Mouse (Mus musculus) CD4-positive, CD25-positive, alpha-beta regulatory T cell, adult 4 months (primary cell): ENCODE data around the gene Klk1b5. TPM values are rescaled to one million over a fixed set of nuclear protein-coding genes. Genes with fewer than 3 reads are reported as not detected.
"Not testable (repeated sequence)": the region's sequence is repeated elsewhere in the genome, so short reads cannot be mapped to it uniquely, and the experiment has no call there.

Experiments used
- ATAC-seq: one replicate; pipeline ENCODE4 v1.8.0; 2017
- polyA plus RNA-seq, 2 experiments: library from polyadenylated mRNA; unstranded; fragments of 100-300 nt; shearing (Covaris generic); gene quantifications; one replicate each; pipeline ENCODE4 v1.2.1; 2017

Klk1b5 gene
- polyA plus RNA-seq: not detected

GRCm38 (mm10) chr7:44215645-44216044 is at the start of gene Klk1b5:
TSS of gene Klk1b5 (plus strand) at chr7:44215945.
- ATAC-seq: no peak

- ATAC-seq: no peak
Measured at GRCm38 (mm10) chr7:44179299-44180045, 36.3 kb upstream of the Klk1b5 start.

GRCm38 (mm10) chr7:44186516-44186915 is 29.2 kb upstream of the Klk1b5 start:
- ATAC-seq: not testable (repeated sequence)

- not testable (repeated sequence) for ATAC-seq
Measured at GRCm38 (mm10) chr7:44187936-44188335, 27.8 kb upstream of the Klk1b5 start, which contains the start of gene Klk1b24. TSS of gene Klk1b24 (plus strand) at chr7:44188236.

- not testable (repeated sequence) for ATAC-seq
Measured at GRCm38 (mm10) chr7:44193466-44193865, 22.3 kb upstream of the Klk1b5 start.

GRCm38 (mm10) chr7:44197891-44198290 is 17.9 kb upstream of the Klk1b5 start, which contains the start of gene Klk1b3:
TSS of gene Klk1b3 (plus strand) at chr7:44198191.
- no peak for ATAC-seq

GRCm38 (mm10) chr7:44207135-44207534 is 8.6 kb upstream of the Klk1b5 start, which contains the start of gene Klk1b4:
TSS of gene Klk1b4 (plus strand) at chr7:44207435.
- not testable (repeated sequence) for ATAC-seq

- ATAC-seq: no peak
Measured at GRCm38 (mm10) chr7:44208307-44208706, 7.4 kb upstream of the Klk1b5 start.

- not testable (repeated sequence) for ATAC-seq
Measured at GRCm38 (mm10) chr7:44221601-44222000, 5.9 kb downstream of the Klk1b5 start.

GRCm38 (mm10) chr7:44222335-44222734 is 6.6 kb downstream of the Klk1b5 start:
- ATAC-seq: not testable (repeated sequence)

GRCm38 (mm10) chr7:44225076-44225475 is 9.3 kb downstream of the Klk1b5 start, which contains the start of gene Klk1:
TSS of gene Klk1 (plus strand) at chr7:44225360.
- no peak for ATAC-seq

GRCm38 (mm10) chr7:44235909-44236308 is 20.2 kb downstream of the Klk1b5 start, which contains the start of gene Gm36864:
TSS of gene Gm36864 (plus strand) at chr7:44236177.
- ATAC-seq: no peak

- ATAC-seq: no peak
Measured at GRCm38 (mm10) chr7:44239913-44240312, 24.2 kb downstream of the Klk1b5 start.

- no peak for ATAC-seq
Measured at GRCm38 (mm10) chr7:44240712-44241111, 25.0 kb downstream of the Klk1b5 start.

- ATAC-seq: no peak
Measured at GRCm38 (mm10) chr7:44241163-44241562, 25.4 kb downstream of the Klk1b5 start.

GRCm38 (mm10) chr7:44244080-44244479 is 28.3 kb downstream of the Klk1b5 start:
- no peak for ATAC-seq

GRCm38 (mm10) chr7:44246055-44246983 is 30.6 kb downstream of the Klk1b5 start, which contains the start of the genes 1700028J19Rik and 2410002F23Rik:
TSS of gene 1700028J19Rik (minus strand) at chr7:44246695.
TSS of gene 2410002F23Rik (plus strand) at chr7:44246722.
- ATAC-seq: peak; percentile 87

- ATAC-seq: peak; percentile 57
Measured at GRCm38 (mm10) chr7:44246984-44247470, 31.3 kb downstream of the Klk1b5 start.

- ATAC-seq: no peak
Measured at GRCm38 (mm10) chr7:44247971-44248370, 32.2 kb downstream of the Klk1b5 start.

GRCm38 (mm10) chr7:44249248-44249647 is 33.5 kb downstream of the Klk1b5 start:
- ATAC-seq: no peak

- not testable (repeated sequence) for ATAC-seq
Measured at GRCm38 (mm10) chr7:44250732-44251275, 35.1 kb downstream of the Klk1b5 start.

GRCm38 (mm10) chr7:44253023-44253616 is 37.4 kb downstream of the Klk1b5 start:
- ATAC-seq: no peak
